ENCODE assay signal across 11 mouse cellular contexts in genomic region chr3:79182290-79182689, GRCm38 (mm10).
DNase-seq lines count a peak whose midpoint lies in the region; ATAC-seq and TF ChIP-seq lines count a peak whose summit lies in the region.
"Had no signal": no experiment of that assay in that cellular context is flagged by ENCODE, and none has a peak within 500 bp of the region (broad histone marks: within the 10 kb centered on the region; RNA-seq: fewer than 3 reads in every experiment).

No protein-coding gene starts in this region.

- no peaks in the 10 kb centered on the region for H3K27me3 ChIP-seq in heart, embryonic 16.5 days (ENCODE audit: control insufficient read depth, insufficient read depth, low read length)
- no peaks in the 10 kb centered on the region for H3K27me3 ChIP-seq in lung, embryonic 16.5 days (ENCODE audit: control insufficient read depth, insufficient read depth, low read depth, low read length)
- H3K27me3 ChIP-seq in stomach, postnatal 0 days (ENCODE audit: control insufficient read depth, insufficient read depth, low read length), result no peaks in the 10 kb centered on the region
- H3K27me3 ChIP-seq: forebrain, embryonic 13.5 days; neural tube, embryonic 15.5 days had no signal

- no peak for TF ChIP-seq POLR2A in embryonic fibroblast, embryonic 13.5 days (IDR thresholded peaks at IDR 0.05; ENCODE audit: low read depth, low read length)

- WGBS in heart, embryonic 16.5 days, result 57% methylated on average over 3 of the region's 3 CpGs
- 50% methylated on average over 3 of the region's 3 CpGs for WGBS in lung, embryonic 16.5 days
- WGBS in stomach, postnatal 0 days, result 42% methylated on average over 3 of the region's 3 CpGs

- no peak for DNase-seq in heart, adult 18-20 months
- no peak for DNase-seq in lung, postnatal 10 days
- DNase-seq in stomach, postnatal 0 days (ENCODE audit: low spot score), result no peak
- DNase-seq in embryo, embryonic 10 days (ENCODE audit: low spot score), result no peak
- DNase-seq: cerebellum, adult 11-12 months; right cerebral cortex, postnatal 14 days had no signal

- no peaks in the 10 kb centered on the region for H3K36me3 ChIP-seq in heart, embryonic 16.5 days (ENCODE audit: control insufficient read depth, insufficient read depth)
- no peaks in the 10 kb centered on the region for H3K36me3 ChIP-seq in lung, embryonic 16.5 days (ENCODE audit: control insufficient read depth, insufficient read depth, low read length)
- H3K36me3 ChIP-seq in stomach, postnatal 0 days (ENCODE audit: control insufficient read depth, insufficient read depth, low read length), result no peaks in the 10 kb centered on the region
- H3K36me3 ChIP-seq: neural tube, embryonic 15.5 days had no signal

- peak; percentile 32 for TF ChIP-seq EP300 in stomach, postnatal 0 days (optimal IDR thresholded peaks at IDR 0.05)

- H3K27ac ChIP-seq in heart, embryonic 16.5 days (ENCODE audit: low read length), result peak overlapping the region; percentile 96
- peak overlapping the region; percentile 91 for H3K27ac ChIP-seq in lung, embryonic 16.5 days (ENCODE audit: low read length)
- H3K27ac ChIP-seq in embryonic fibroblast, embryonic 13.5 days (ENCODE audit: insufficient read depth, low read length), result peak overlapping the region; percentile 69
- peak overlapping the region; percentile 96 for H3K27ac ChIP-seq in stomach, postnatal 0 days (replicated peaks)
- H3K27ac ChIP-seq: neural tube, embryonic 15.5 days had no signal

- H3K4me1 ChIP-seq in heart, embryonic 16.5 days (ENCODE audit: control insufficient read depth, insufficient read depth, low read length), result peaks cover 42% of the 10 kb centered on the region
- H3K4me1 ChIP-seq in lung, embryonic 16.5 days (replicated peaks; ENCODE audit: control insufficient read depth, insufficient read depth, low read length), result peaks cover 48% of the 10 kb centered on the region
- peaks cover 14% of the 10 kb centered on the region for H3K4me1 ChIP-seq in embryonic fibroblast, embryonic 13.5 days (ENCODE audit: control insufficient read depth, insufficient read depth, low read length)
- peaks cover 17% of the 10 kb centered on the region for H3K4me1 ChIP-seq in stomach, postnatal 0 days (replicated peaks; ENCODE audit: control insufficient read depth, insufficient read depth)

- TF ChIP-seq CTCF in embryonic fibroblast, embryonic 13.5 days (IDR thresholded peaks at IDR 0.05; ENCODE audit: borderline replicate concordance, insufficient read depth, low read length), result no peak
- TF ChIP-seq CTCF in stomach, postnatal 0 days (IDR thresholded peaks at IDR 0.05; ENCODE audit: low read depth), result no peak

- no peaks in the 10 kb centered on the region for H3K9me3 ChIP-seq in heart, embryonic 16.5 days (replicated peaks; ENCODE audit: control insufficient read depth, low read length)
- H3K9me3 ChIP-seq in lung, embryonic 16.5 days (ENCODE audit: control insufficient read depth, low read length), result no peaks in the 10 kb centered on the region
- no peaks in the 10 kb centered on the region for H3K9me3 ChIP-seq in stomach, postnatal 0 days (ENCODE audit: control insufficient read depth, low read length)
- H3K9me3 ChIP-seq: forebrain, embryonic 13.5 days; neural tube, embryonic 15.5 days had no signal

- no peak overlapping the region for H3K9ac ChIP-seq in heart, embryonic 16.5 days (ENCODE audit: low read length)
- H3K9ac ChIP-seq in lung, embryonic 16.5 days (ENCODE audit: low read length), result no peak overlapping the region
- no peak overlapping the region for H3K9ac ChIP-seq in stomach, postnatal 0 days (ENCODE audit: low read length)
- H3K9ac ChIP-seq: forebrain, embryonic 13.5 days; neural tube, embryonic 15.5 days had no signal

- no peak overlapping the region for H3K4me2 ChIP-seq in heart, embryonic 16.5 days (ENCODE audit: low read depth, low read length)
- no peak overlapping the region for H3K4me2 ChIP-seq in lung, embryonic 16.5 days (ENCODE audit: low read depth, low read length)
- H3K4me2 ChIP-seq in stomach, postnatal 0 days (replicated peaks; ENCODE audit: low read depth), result no peak overlapping the region

- H3K4me3 ChIP-seq in heart, embryonic 16.5 days (ENCODE audit: low read length), result no peak overlapping the region
- H3K4me3 ChIP-seq in lung, embryonic 16.5 days (ENCODE audit: low read length), result no peak overlapping the region
- H3K4me3 ChIP-seq in embryonic fibroblast, embryonic 13.5 days (ENCODE audit: insufficient read depth, low read length), result no peak overlapping the region
- H3K4me3 ChIP-seq in stomach, postnatal 0 days (ENCODE audit: low read depth, low read length), result no peak overlapping the region
- H3K4me3 ChIP-seq: forebrain, embryonic 13.5 days; neural tube, embryonic 15.5 days had no signal

- no peak for ATAC-seq in heart, embryonic 16.5 days (replicated peaks; ENCODE audit: extremely low read depth, insufficient read depth, low FRiP score)
- ATAC-seq in lung, embryonic 16.5 days (ENCODE audit: low read depth), result no peak
- no peak for ATAC-seq in stomach, postnatal 0 days (ENCODE audit: low FRiP score, low TSS enrichment)
